Mouse (Mus musculus) lung, adult 2 months (tissue): ENCODE results near the gene Cyp4b1.

Source experiments
- CTCF ChIP-seq: fragments of 200-500 bp; IDR thresholded peaks from 2 replicates; pipeline ENCODE4 v1.5.1; 2011; ENCODE audit warnings: mild to moderate bottlenecking, low read length, control low read depth; ENCODE audit not compliant: insufficient read depth
- POLR2A ChIP-seq: fragments of 200-500 bp; IDR thresholded peaks from 2 replicates; pipeline ENCODE4 v1.6.1; 2011; ENCODE audit warnings: low read depth, mild to moderate bottlenecking, control low read depth, low read length, borderline replicate concordance; ENCODE audit errors: extremely low read depth

DNA sequence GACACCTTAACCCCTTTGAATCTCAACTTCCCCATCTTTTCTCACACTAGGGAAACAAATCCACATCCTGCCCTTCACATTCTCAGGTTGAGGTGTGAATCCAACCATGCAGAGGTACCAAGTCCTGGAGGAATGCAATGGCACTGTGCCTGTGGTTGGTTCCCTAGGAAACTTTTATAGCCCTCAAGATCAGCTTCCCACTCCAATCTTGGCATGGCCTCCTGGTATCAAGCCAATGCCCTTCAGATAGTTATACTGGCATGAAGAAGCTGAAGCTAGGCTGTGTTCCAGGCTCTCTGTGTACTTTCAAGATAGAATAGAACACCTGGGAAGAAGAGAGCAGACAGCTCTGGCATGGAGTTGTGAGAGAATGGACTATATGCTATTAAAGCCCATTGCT lies 2.2 kb downstream of the Cyp4b1 start:
- no peak for TF ChIP-seq CTCF
- no peak for TF ChIP-seq POLR2A
